Mouse (Mus musculus) erythroblast, embryonic 14.5 days (primary cell): ENCODE measurements around the gene Sik3.

ENCODE experiments used
- GATA1 ChIP-seq: IDR thresholded peaks from 2 replicates; pipeline ENCODE4 v1.6.1; 2012; ENCODE audit warnings: low read length, inconsistent platforms, mixed read lengths
- TAL1 ChIP-seq: IDR thresholded peaks from 3 replicates; pipeline ENCODE4 v1.6.1; 2012; ENCODE audit warnings: low read length, inconsistent platforms, mixed read lengths

DNA sequence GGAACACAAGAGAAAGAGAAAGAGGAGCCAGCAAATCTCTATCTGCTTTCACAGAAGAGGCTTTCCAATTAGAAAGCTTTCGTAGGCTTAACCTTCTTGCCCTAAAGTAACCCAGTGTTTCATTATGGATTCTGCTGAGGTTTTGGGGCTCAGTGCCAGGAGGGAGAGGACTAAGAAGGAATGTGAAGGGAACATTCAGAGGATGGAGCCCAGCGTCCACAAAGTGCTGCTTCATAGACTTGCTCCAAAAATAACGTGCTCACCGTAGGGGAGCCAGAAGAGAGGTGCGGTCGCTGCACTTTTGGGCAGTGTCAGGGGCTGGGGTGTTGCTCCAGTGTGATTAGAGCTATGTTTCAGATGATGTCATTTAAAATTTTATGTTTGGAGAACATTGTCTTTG, 19.6 kb downstream of the Sik3 start:
- no peak for TF ChIP-seq TAL1
- no peak for TF ChIP-seq GATA1
